Mouse (Mus musculus) heart, embryonic 14.5 days (tissue): ENCODE measurements around the gene Tmem42. TPM values are rescaled to one million over a fixed set of nuclear protein-coding genes. Genes with fewer than 3 reads are reported as not detected.
A peak's percentile ranks its signal among the peaks of the same experiment; 100 is the strongest.

Source experiments
- ATAC-seq: fragments of 200-750 bp; cut with Nextera tagmentation; 2 replicates; pipeline ENCODE4 v1.8.0; 2017; ENCODE audit warnings: low read depth, moderate TSS enrichment; ENCODE audit not compliant: insufficient number of reproducible peaks, insufficient read depth, low FRiP score
- H3K27ac ChIP-seq, 2 experiments: fragments of 200-500 bp in 1 of 2; fragments of 300-500 bp in 1 of 2; sonication (generic) in 1 of 2; replicated peaks in 1 of 2; 2 replicates each; pipeline ENCODE4 v1.5.1; 2012 to 2014; ENCODE audit warnings: low read depth in 2 of 2, low read length in 2 of 2, control low read depth in 1 of 2, mild to moderate bottlenecking in 1 of 2, mixed read lengths in 1 of 2; ENCODE audit not compliant: control insufficient read depth in 1 of 2, insufficient read depth in 1 of 2
- H3K27me3 ChIP-seq: fragments of 300-500 bp; sonication (generic); 2 replicates; pipeline ENCODE4 v1.6.1; 2014; ENCODE audit warnings: mild to moderate bottlenecking, low read length, control low read depth; ENCODE audit not compliant: control insufficient read depth, insufficient read depth
- H3K36me3 ChIP-seq: fragments of 300-500 bp; sonication (generic); 2 replicates; pipeline ENCODE4 v1.6.1; 2014; ENCODE audit warnings: mild to moderate bottlenecking, control low read depth, low read length, mixed read lengths; ENCODE audit not compliant: control insufficient read depth, insufficient read depth
- H3K4me1 ChIP-seq, 2 experiments: fragments of 200-500 bp in 1 of 2; fragments of 300-500 bp in 1 of 2; sonication (generic) in 1 of 2; 2 replicates each; pipeline ENCODE4 v1.6.1; 2012 to 2014; ENCODE audit warnings: low read length in 2 of 2, control low read depth in 1 of 2, mixed read lengths in 1 of 2; ENCODE audit not compliant: control insufficient read depth in 2 of 2, insufficient read depth in 2 of 2
- H3K4me2 ChIP-seq: fragments of 300-500 bp; sonication (generic); 2 replicates; pipeline ENCODE4 v1.6.1; 2014; ENCODE audit warnings: mild to moderate bottlenecking, low read length
- H3K4me3 ChIP-seq, 2 experiments: fragments of 200-500 bp in 1 of 2; fragments of 300-500 bp in 1 of 2; sonication (generic) in 1 of 2; 2 replicates each; pipeline ENCODE4 v1.5.1; 2012 to 2014; ENCODE audit warnings: low read length in 2 of 2, mild to moderate bottlenecking in 2 of 2, control low read depth in 1 of 2, low read depth in 1 of 2, moderate library complexity in 1 of 2; ENCODE audit not compliant: control insufficient read depth in 1 of 2, insufficient read depth in 1 of 2
- H3K9ac ChIP-seq: fragments of 300-500 bp; sonication (generic); 2 replicates; pipeline ENCODE4 v1.6.1; 2014; ENCODE audit warnings: mild to moderate bottlenecking, low read length
- H3K9me3 ChIP-seq: fragments of 300-500 bp; sonication (generic); 2 replicates; pipeline ENCODE4 v1.6.1; 2016; ENCODE audit warnings: low read length, control low read depth; ENCODE audit not compliant: control insufficient read depth
- WGBS: fragments of 180-500 bp; shearing (Covaris S2); extraction: QIAGEN DNeasy Blood & Tissue Kit; methylation state at CpG from one replicate; pipeline ENCODE4 v1.1.7; 2014; 5-methylcytosine and 5-hydroxymethylcytosine counted together
- polyA plus RNA-seq: library from polyadenylated mRNA; unstranded; fragments of >200 nt; fragmentation: Nextera tagmentation; extraction: Ambion mirVana; gene quantifications from 2 replicates; pipeline ENCODE4 v1.2.1, GENCODE M21; 2014

Tmem42 gene
- polyA plus RNA-seq: 23.0 and 23.5 TPM in 2 replicates

DNA sequence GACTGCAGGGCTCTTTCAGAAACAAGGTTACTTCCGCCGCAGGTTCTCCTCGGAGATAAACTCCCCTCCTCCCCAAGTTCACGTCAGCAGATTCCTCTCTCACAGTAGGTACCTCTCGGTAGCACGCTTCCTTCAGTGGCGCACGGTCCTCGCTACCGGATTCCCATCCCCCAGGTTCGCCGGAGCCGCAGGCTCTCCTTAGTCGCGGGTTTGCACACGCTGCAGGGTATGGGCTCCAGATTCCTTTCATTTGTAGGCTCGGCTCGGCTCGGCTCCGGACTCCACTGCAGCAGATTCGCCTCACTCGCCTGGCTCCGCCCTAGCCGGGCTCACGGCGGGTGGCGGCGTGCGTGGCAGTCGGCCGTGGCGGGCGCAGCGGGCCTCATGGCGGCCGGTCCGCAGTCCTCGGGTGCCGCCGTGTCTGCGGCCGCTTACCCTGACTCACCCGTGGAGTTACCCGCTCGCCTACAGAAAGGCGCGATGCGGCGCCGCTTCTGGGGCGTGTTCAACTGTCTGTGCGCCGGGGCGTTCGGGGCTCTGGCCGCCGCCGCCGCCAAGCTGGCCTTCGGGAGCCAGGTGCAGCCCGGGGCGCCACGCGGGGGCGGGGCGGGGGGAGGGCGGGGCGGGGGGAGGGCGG is at the start of gene Tmem42:
Gene Tmem42 (plus strand): TSS at position 332 of the 637 bp plus-strand sequence.
- Histone ChIP-seq H3K4me3 (peak within 1 kb of the TSS; percentile 77 to 96), H3K27ac (peak within 1 kb of the TSS; percentile 89 to 95), H3K27me3 (no peaks in the 10 kb centered on the region), H3K4me2 (peak within 1 kb of the TSS; percentile 89), H3K9me3 (no peaks in the 10 kb centered on the region), H3K9ac (peak within 1 kb of the TSS; percentile 84), H3K4me1 (peaks cover 3 to 19% of the 10 kb centered on the region in 2 experiments), H3K36me3 (peaks cover 25% of the 10 kb centered on the region)
- ATAC-seq: peak; percentile 94
- WGBS: under 1% methylated on average over 40 of the region's 69 CpGs

DNA sequence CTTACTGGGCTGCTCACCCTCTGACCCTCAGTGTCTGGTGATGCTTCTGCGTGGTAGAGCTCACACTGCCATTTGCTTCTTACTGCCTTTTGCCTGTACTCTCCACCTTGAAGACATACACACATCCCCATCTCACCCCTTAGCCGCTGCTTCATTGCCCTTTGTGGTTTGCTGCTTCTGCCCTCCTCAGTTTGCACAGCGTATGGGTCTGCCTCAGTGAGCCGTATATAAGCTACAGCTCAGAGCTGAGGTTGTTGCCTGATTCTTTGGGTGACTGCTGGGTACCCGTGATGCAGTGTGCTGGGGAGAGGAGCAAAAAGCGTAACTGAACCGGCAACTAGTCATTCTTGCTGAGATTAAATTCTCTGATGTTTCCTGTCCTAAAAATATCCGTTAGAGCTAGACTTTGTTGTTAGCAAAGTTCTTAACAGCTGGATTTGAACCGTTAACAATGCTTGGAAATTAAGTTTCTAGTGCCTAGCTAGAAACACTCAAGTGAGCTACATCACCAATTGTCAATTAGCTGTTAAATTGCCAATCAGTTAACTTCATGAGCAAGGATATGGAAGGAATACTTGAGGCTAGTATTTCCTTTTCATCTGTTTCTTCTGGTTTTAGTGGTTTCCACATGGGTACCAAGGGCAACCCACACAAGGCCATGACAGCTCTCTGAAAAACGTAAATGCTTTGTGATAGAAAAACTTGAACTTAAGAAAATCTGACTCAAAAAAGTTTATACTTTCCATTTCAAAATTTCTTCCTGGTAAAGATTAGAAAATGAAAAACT is 22.5 kb upstream of the Tmem42 start:
- no peak for ATAC-seq
- Histone ChIP-seq H3K27ac (no peak overlapping the region), H3K9me3 (no peaks in the 10 kb centered on the region), H3K27me3 (no peaks in the 10 kb centered on the region), H3K36me3 (peaks cover 92% of the 10 kb centered on the region), H3K9ac (no peak overlapping the region), H3K4me3 (no peak overlapping the region), H3K4me2 (no peak overlapping the region), H3K4me1 (no peaks in the 10 kb centered on the region)
- 87% methylated on average over 10 of the region's 10 CpGs for WGBS

DNA sequence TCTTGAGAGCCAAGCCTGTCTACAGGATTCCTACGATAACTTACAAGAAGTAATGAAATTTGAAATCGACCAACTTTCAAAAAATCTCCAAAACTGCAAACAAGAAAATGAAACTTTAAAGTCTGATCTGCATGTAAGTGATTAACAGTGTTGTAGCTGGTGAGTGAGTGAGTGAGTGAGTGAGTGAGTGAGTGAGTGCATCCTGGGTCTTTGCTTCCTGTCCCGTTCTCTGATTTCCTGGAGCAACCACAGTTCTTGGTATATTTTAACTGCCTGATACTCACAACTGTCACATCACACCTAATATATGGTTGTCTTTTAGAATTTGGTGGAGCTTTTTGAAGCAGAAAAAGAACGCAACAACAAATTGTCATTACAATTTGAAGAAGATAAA is 21.9 kb upstream of the Tmem42 start:
- Histone ChIP-seq H3K4me1 (no peaks in the 10 kb centered on the region), H3K27me3 (no peaks in the 10 kb centered on the region), H3K27ac (no peak overlapping the region), H3K4me2 (no peak overlapping the region), H3K36me3 (peaks cover 93% of the 10 kb centered on the region), H3K4me3 (no peak overlapping the region), H3K9me3 (no peaks in the 10 kb centered on the region), H3K9ac (no peak overlapping the region)
- WGBS: 97% methylated on average over 4 of the region's 4 CpGs
- no peak for ATAC-seq

DNA sequence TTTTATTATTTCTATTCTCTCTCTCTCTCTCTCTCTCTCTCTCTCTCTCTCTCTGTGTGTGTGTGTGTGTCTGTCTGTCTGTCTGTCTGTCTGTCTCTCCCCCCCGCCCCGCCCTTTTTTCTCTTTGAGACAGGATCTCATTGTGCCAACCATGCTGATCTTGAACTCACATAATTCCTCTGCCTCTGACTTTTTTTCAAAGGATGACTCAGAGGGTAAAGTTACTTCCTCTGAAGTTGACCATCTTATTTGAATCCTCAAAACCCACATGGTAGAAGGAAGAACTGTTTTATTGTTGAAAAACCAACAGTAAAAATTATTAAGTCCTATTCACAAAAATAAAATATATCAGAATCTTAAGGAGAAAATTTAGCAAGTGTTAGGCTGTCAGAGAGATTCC is 16.4 kb upstream of the Tmem42 start:
- H3K4me3 ChIP-seq: no peak overlapping the region
- no peaks in the 10 kb centered on the region for H3K9me3 ChIP-seq
- WGBS: 100% methylated on average over 2 of the region's 2 CpGs
- no peak for ATAC-seq
- H3K36me3 ChIP-seq: peaks cover 98% of the 10 kb centered on the region
- H3K4me1 ChIP-seq: no peaks in the 10 kb centered on the region
- no peak overlapping the region for H3K9ac ChIP-seq
- H3K27ac ChIP-seq: no peak overlapping the region
- H3K4me2 ChIP-seq: no peak overlapping the region
- H3K27me3 ChIP-seq: no peaks in the 10 kb centered on the region

DNA sequence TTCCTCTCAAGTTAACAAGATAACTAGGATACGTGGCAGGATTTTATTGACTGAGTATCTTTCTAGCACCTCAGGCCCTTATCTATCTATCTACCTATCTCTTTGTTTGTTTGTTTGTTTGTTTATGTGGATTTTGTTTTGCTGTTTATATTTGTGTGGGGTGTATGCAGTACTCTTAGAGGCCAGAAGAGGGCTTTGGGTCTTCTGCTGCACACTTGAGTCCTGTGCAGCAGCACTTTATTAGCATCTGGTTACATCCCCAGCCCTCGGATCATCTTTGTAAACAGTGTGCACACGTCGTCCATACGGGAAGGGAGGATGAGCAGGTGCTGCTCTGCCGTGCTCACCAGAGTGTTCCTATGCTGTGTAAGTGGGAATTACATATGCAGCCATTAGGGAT is 15.1 kb upstream of the Tmem42 start:
- no peak overlapping the region for H3K4me2 ChIP-seq
- H3K4me1 ChIP-seq: no peaks in the 10 kb centered on the region
- peaks cover 98% of the 10 kb centered on the region for H3K36me3 ChIP-seq
- 91% methylated on average over 6 of the region's 6 CpGs for WGBS
- H3K9ac ChIP-seq: no peak overlapping the region
- H3K27ac ChIP-seq: no peak overlapping the region
- ATAC-seq: no peak
- no peak overlapping the region for H3K4me3 ChIP-seq
- H3K9me3 ChIP-seq: no peaks in the 10 kb centered on the region
- no peaks in the 10 kb centered on the region for H3K27me3 ChIP-seq

DNA sequence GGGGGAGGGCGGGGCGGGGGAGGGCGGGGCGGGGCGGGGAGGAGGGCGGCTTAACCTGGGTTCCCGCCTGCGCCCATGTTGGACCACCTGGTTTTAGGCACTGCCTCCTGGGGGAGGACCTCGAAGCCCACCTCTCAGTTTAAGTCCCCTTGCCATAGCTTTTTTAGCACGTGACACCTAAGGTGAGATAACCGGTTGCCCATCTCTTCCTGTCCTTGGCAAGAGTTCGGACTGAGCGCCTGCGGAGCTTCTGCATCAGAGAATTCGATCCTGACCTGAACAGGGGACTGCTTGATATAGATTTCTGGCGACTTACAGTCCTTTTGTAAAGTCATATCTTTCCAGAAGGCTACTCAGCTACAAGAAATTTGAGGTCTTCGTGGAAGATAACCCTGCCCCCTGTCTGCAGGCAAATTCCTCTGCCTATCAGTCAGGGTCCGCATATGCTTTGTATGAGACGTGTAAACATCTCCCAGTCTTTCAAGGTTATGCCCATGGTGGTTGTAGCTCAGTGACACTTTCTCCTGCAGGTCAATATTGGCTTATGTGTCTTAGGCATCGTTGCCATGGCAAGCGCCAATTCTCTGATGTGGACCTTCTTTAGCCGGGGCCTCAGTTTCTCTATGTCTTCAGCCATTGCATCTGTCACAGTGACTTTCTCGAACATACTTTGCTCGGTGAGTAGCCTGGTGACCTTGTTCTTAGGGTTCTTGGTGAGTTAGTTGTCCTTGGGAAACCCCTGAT is 682 bp downstream of the Tmem42 start:
- no peak overlapping the region for H3K27ac ChIP-seq

DNA sequence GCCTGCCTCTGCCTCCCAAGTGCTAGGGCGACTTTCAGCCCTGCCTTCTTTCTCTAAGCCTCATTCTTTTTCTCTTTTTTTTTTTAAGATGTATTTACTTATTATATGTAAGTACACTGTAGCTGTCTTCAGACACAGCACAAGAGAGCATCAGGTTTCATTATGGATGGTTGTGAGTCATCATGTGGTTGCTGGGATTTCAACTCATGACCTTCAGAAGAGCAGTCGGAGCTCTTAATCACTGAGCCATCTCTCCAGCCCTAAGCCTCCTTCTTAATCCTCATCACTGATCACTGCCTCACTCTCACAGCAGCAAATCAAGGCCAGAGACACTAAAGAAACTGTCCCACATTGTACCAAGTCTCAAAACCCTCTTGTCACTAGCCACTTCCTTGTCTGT is 3.1 kb downstream of the Tmem42 start:
- Histone ChIP-seq H3K27me3 (no peaks in the 10 kb centered on the region), H3K4me1 (peaks cover 3 to 19% of the 10 kb centered on the region in 2 experiments), H3K4me2 (no peak overlapping the region), H3K9me3 (no peaks in the 10 kb centered on the region), H3K9ac (no peak overlapping the region), H3K4me3 (no peak overlapping the region), H3K27ac (no peak overlapping the region), H3K36me3 (no peaks in the 10 kb centered on the region)
- WGBS: 80% methylated on average over 2 of the region's 2 CpGs
- ATAC-seq: no peak

More for the DNA sequence above, 682 bp downstream of the Tmem42 start:
- no peaks in the 10 kb centered on the region for H3K27me3 ChIP-seq
- H3K9ac ChIP-seq: peak overlapping the region; percentile 52; the same call in 1 of the 2 replicates
- H3K36me3 ChIP-seq: peaks cover 18% of the 10 kb centered on the region
- H3K4me1 ChIP-seq: peaks cover 3 to 19% of the 10 kb centered on the region in 2 experiments
- no peaks in the 10 kb centered on the region for H3K9me3 ChIP-seq
- H3K4me3 ChIP-seq: peak overlapping the region; percentile 56 to 77
- peak overlapping the region; percentile 89 for H3K4me2 ChIP-seq
- WGBS: 35% methylated on average over 18 of the region's 24 CpGs
- no peak for ATAC-seq
